Mouse (Mus musculus): ENCODE measurements at regions not wholly inside any gene's neighbourhood (a gene's known extent, or its start where the extent isn't known, plus 50 kb on each side); places are given as distances from the start of the nearest gene placed in this dataset.

- no peak for ATAC-seq (ENCODE audit: extremely low read depth, insufficient number of reproducible peaks, low FRiP score, poor library complexity, severe bottlenecking)
Observed at GRCm38 (mm10) chr1:193905711-193906110, 535.6 kb upstream of the Camk1g start.

DNA sequence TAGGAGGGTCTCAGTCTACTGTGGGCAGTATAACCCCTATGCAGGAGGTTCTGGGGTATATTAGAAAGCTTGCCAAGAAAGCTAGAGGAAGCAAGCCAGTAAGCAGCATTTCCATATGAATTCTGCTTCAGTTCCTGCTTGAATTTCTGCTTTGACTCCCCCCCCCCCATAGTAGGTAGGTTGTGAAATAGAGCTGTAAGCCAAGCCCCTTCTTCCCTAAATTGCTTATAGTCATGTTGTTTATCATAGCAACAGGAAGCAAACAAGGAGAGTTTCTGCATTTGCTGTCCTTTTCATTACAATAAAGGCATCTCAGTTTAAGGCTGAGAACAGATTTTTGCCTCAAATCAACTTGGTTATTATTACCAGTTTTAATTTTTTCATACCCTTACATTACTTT, 524.0 kb upstream of the Camk1g start:
- ATAC-seq (ENCODE audit: extremely low read depth, insufficient number of reproducible peaks, low FRiP score, poor library complexity, severe bottlenecking): no peak

DNA sequence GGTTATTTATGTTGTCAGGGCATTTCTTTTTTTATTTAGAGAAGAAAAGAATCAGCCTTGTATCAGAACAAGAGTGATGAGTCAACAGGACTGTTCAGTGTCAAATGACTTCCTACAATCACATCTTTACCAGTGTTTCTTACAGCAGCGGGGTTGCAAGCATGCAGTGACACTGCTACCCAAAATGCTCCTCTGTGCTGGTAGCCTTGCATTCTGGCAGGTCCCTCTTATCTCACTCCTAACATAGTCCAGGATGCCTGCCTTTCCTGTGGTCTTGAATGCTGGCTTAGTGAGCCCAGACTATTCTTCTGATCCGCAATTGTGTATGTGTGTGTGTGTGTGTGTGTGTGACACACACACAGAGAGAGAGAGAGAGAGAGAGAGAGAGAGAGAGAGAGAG, 506.4 kb upstream of the Camk1g start:
- ATAC-seq (ENCODE audit: extremely low read depth, insufficient number of reproducible peaks, low FRiP score, poor library complexity, severe bottlenecking): no peak

- no peak for ATAC-seq (ENCODE audit: extremely low read depth, insufficient number of reproducible peaks, low FRiP score, poor library complexity, severe bottlenecking)
Observed at GRCm38 (mm10) chr1:193876121-193876520, 506.0 kb upstream of the Camk1g start.

DNA sequence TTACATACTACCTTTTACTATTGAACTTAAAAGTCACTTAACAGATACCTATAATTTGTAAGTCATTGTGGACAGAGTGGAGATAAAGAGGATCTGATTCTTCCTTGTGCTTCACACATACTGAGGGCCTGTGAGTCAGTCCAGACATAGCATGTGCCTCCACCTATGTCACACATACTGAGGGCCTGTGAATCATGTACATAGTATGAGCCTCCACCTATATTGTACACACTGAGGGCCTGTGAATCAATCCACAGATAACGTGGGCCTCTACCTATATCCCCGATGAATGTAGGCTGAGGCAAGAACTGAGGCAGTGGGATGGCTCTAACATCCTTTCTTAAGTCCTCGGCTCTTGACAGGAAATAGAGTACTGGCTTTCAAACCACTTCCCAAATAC, 505.2 kb upstream of the Camk1g start:
- ATAC-seq (ENCODE audit: extremely low read depth, insufficient number of reproducible peaks, low FRiP score, poor library complexity, severe bottlenecking): no peak

DNA sequence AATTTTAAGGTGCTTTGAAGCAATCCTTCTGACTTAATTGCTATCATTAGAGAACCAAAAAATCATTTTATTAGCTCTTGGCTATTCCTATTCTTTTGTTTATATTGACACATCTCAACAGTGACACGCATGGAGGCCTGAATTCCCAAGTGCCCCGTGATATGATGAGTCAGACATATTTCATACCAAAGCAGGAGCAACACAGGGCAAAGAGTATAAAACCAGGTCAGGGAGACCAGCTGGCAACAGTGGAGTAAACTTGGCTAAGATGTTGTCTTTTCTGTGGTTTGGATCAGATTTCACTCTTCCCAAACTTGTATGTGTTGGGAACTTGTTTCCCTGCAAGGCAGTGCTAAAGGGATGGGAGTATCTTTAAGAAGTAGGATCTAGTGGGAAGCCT, 500.6 kb upstream of the Camk1g start:
- ATAC-seq (ENCODE audit: extremely low read depth, insufficient number of reproducible peaks, low FRiP score, poor library complexity, severe bottlenecking): no peak

DNA sequence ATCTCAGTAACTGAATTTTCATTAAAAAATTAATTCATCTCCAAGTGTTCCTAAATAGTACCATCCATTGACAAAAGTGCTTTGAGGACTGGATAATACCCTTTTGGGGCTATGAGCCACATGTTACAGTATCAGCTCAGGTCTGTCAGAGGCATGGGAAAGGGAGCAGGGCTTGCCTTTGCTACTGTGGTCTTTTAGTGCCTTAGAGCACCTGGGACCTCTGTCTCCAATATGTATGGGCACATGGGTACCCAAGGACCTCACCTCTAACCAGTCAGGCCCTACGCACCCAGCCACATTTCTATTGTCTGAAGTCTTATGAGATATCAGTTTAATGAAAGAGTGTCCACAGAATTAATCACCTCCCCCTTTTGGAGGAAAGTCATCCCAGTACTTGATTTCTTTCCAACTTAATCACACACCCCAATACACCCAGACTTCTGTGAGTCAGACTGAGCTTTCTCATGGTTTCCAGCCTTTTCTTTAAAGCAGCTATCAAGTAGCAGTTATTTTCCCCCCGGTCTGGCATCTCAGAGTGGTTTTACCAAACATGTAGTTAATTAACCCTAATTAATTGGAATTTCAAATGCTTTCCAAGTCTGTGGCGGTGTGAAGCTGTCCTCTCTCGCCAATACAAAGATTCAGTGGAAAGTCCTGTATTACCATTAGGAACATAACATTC, 498.7 kb upstream of the Camk1g start:
- no peak for ATAC-seq (ENCODE audit: extremely low read depth, insufficient number of reproducible peaks, low FRiP score, poor library complexity, severe bottlenecking)

DNA sequence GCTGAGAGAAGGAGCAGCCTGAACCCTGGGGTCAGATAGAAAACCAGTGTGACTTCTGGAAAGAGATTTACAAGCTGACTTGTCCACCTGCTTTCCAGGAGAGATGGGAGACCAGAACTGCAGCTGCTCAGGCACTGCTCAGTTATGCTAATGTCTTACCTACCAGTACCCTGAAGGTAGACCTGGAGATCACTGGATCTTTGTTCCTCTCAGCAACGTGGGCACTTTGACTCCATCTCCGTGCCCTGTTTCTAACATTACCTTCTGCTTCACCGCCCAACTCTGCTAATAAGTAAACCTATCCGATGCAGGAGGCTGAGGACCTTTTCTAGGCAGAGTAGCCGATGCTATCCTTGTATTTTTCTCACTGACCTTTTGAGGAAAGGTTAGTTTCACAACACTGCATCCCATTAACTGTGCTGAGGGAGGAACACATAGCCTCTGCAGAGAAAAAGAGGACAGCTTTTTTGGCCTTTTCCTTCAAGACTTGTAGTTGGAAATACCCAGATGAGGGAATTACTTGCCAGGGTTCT, 490.7 kb upstream of the Camk1g start:
- no peak for ATAC-seq (ENCODE audit: extremely low read depth, insufficient number of reproducible peaks, low FRiP score, poor library complexity, severe bottlenecking)

DNA sequence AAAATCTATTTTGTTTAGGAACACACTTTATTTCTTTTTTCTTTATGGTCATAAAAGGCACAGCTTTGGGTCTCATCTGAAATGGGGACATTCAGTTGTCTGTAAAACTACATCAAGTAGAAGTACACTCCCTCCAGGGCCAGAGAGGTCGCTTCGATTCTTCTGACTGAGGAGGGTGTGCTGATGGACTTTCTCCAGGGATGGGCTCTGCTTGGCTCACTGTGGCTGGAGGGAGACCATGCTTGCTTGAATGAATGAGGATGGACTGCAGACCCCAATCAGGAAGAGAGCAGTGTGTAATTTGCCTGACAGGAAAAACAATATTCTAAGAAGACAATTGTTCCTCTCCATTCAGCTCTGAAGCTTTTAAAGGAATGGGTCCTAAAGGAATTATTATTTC, 490.3 kb upstream of the Camk1g start:
- no peak for ATAC-seq (ENCODE audit: extremely low read depth, insufficient number of reproducible peaks, low FRiP score, poor library complexity, severe bottlenecking)

GRCm38 (mm10) chr1:193859257-193860125, 489.4 kb upstream of the Camk1g start:
- ATAC-seq (ENCODE audit: extremely low read depth, insufficient number of reproducible peaks, low FRiP score, poor library complexity, severe bottlenecking): no peak

DNA sequence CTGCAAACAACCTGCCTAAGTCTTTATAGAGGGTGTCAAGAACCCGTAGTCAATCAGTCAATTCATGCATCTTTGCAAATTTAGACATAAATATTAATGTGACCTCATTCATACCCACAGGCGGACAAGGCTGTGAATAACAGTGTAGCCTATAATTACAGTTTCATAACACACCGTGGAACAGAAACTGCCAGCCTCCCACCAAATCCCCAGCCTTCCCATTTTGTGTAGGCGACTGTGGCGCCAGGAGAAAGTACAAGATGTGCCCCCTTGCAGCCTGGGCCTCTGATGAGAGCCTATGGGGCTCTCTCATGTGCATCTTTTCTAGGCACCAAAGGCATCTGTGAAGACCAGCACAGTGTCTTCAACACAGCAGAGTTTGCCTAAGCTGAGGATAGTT, 477.8 kb upstream of the Camk1g start:
- ATAC-seq (ENCODE audit: extremely low read depth, insufficient number of reproducible peaks, low FRiP score, poor library complexity, severe bottlenecking): no peak

DNA sequence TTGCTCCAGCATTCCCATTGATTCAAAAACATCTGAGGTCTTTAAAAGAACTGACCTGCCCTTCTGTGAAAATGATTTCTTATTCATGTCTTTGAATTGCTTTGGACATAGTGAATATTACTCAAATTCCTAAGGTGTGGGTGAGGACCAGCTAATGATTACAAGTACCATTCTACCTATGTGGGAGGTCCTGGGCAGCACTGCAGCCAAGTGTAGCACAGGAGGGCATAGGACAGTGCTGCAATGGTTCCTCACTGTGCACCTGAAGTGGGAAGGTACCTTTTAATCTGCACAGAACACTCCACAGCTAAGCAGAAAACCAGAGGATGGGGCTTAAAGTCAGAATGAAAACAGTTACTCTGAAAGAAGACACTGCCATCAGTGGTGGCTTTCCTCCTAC, 474.8 kb upstream of the Camk1g start:
- ATAC-seq (ENCODE audit: extremely low read depth, insufficient number of reproducible peaks, low FRiP score, poor library complexity, severe bottlenecking): no peak

DNA sequence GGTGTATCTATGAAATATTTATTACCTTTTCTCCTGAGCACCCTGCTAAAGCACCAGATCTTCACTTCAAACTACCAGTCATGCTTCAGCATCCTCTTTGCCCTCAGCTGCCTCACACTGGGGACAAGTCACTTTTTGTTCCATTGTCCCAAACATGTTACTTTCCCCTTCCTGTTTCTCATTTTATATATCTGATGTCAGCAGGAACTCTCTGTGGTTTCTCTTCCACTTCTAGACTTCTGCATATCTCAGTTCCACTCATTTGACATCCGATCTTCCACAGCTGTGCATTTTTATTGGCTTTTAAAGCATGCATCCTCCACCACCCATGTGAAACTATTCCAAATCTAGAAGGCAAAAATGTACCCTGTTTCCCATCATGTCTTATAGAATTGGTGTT, 474.4 kb upstream of the Camk1g start:
- ATAC-seq (ENCODE audit: extremely low read depth, insufficient number of reproducible peaks, low FRiP score, poor library complexity, severe bottlenecking): no peak

DNA sequence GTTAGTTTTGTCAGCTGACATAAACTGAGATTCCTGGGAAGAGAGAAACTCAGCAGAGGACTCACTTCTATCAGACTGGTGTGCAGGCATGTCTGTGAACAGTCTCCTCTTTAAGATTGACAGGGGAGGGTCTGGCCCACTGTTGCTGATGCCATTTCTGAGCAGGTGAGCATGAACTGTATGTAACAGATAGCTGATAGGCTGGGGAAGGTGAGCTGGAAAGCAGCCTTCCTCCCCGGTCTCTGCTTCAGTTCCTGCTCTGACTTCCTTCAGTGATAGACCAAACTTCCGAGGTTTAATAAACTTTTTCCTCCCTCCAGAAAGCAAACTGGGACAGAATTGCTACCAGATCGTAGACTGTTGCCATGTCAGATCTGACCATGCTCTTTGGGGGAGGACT, 430.9 kb upstream of the Camk1g start:
- no peak for ATAC-seq (ENCODE audit: extremely low read depth, insufficient number of reproducible peaks, low FRiP score, poor library complexity, severe bottlenecking)

GRCm38 (mm10) chr1:193790579-193790978, 420.5 kb upstream of the Camk1g start:
- ATAC-seq (ENCODE audit: extremely low read depth, insufficient number of reproducible peaks, low FRiP score, poor library complexity, severe bottlenecking): no peak

GRCm38 (mm10) chr1:193788496-193788895, 418.4 kb upstream of the Camk1g start:
- ATAC-seq (ENCODE audit: extremely low read depth, insufficient number of reproducible peaks, low FRiP score, poor library complexity, severe bottlenecking): no peak

- no peak for ATAC-seq (ENCODE audit: extremely low read depth, insufficient number of reproducible peaks, low FRiP score, poor library complexity, severe bottlenecking)
Observed at GRCm38 (mm10) chr1:193787417-193787816, 417.3 kb upstream of the Camk1g start.

DNA sequence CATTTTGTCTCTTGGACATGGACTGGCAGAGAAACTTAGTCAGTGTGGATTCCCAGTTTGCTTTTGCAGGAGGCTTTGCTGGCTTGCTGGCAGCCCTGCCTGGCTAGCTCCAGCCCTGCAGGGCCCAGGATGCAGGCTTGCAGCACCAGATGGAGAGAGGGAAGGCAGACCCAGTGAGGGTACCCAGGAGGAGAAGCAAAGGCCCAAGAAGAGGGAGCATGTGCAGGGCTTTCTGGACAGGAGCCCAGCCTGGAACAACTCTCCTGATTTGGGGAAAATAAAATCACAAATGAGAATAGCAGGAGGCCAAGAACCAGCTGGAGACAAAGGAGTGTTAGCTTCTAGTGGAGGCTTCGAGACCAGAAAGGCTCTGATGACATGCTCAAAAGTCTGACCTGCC, 414.9 kb upstream of the Camk1g start:
- no peak for ATAC-seq (ENCODE audit: extremely low read depth, insufficient number of reproducible peaks, low FRiP score, poor library complexity, severe bottlenecking)

DNA sequence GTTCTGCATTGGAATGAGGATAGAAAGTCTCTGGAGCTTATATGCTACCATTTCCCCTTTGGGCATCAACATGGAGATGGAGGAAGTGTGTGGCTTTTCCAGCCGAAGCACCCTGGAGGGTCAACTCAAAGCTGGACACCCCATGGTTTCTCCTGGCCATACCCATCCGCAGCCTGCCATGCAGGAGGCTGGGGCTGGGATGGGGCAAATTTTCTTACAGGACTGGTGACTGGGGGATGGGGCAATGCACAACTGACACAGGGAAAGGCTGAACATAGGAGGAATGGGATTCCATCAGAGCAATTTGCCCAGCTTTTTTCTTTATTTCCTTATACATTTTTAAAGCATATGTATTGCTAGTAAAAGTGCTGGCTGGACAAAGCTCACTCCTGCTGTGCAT, 414.4 kb upstream of the Camk1g start:
- ATAC-seq (ENCODE audit: extremely low read depth, insufficient number of reproducible peaks, low FRiP score, poor library complexity, severe bottlenecking): no peak

GRCm38 (mm10) chr1:193778181-193778580, 408.1 kb upstream of the Camk1g start:
- ATAC-seq (ENCODE audit: extremely low read depth, insufficient number of reproducible peaks, low FRiP score, poor library complexity, severe bottlenecking): no peak

All from neutrophil, adult 5-6 weeks (primary cell).